Mouse (Mus musculus): ENCODE data around the gene Rsad2. TPM values are rescaled to one million over a fixed set of nuclear protein-coding genes. Genes with fewer than 3 reads are reported as not detected.
A peak's percentile ranks its signal among the peaks of the same experiment; 100 is the strongest.

Rsad2 gene
- total RNA-seq, 2 experiments from 2014 or later: 0.61 to 1.1 TPM

- peak in 1 of 2 experiments; percentile 46 for DNase-seq (ENCODE audit: low spot score in 2 of 2)
- no peak for TF ChIP-seq CTCF (conservative IDR thresholded peaks at IDR 0.05)
- peak overlapping the region; percentile 83 for H3K27ac ChIP-seq
- H3K4me3 ChIP-seq: peak overlapping the region; percentile 8; the same call in 1 of the 2 replicates
Observed at GRCm38 (mm10) chr12:26404781-26405702, 51.2 kb downstream of the Rsad2 start.

GRCm38 (mm10) chr12:26403372-26404125 lies 52.7 kb downstream of the Rsad2 start:
- no peak for TF ChIP-seq CTCF (conservative IDR thresholded peaks at IDR 0.05)
- no peak overlapping the region for H3K4me3 ChIP-seq
- H3K27ac ChIP-seq: peak overlapping the region; percentile 83
- peak in 1 of 2 experiments; percentile 34 for DNase-seq (ENCODE audit: low spot score in 2 of 2)

GRCm38 (mm10) chr12:26401696-26402470 lies 54.4 kb downstream of the Rsad2 start:
- no peak for DNase-seq (ENCODE audit: low spot score in 2 of 2)
- Histone ChIP-seq H3K4me3 (no peak overlapping the region), H3K27ac (no peak overlapping the region)
- TF ChIP-seq CTCF (conservative IDR thresholded peaks at IDR 0.05): no peak

GRCm38 (mm10) chr12:26401254-26401653 lies 55.0 kb downstream of the Rsad2 start:
- no peak for TF ChIP-seq CTCF (conservative IDR thresholded peaks at IDR 0.05)
- H3K27ac ChIP-seq: no peak overlapping the region
- H3K4me3 ChIP-seq: no peak overlapping the region
- no peak for DNase-seq (ENCODE audit: low spot score in 2 of 2)

GRCm38 (mm10) chr12:26400762-26401161 lies 55.5 kb downstream of the Rsad2 start:
- no peak for TF ChIP-seq CTCF (conservative IDR thresholded peaks at IDR 0.05)
- Histone ChIP-seq H3K4me3 (no peak overlapping the region), H3K27ac (no peak overlapping the region)
- DNase-seq (ENCODE audit: low spot score in 2 of 2): no peak

- no peak for TF ChIP-seq CTCF (conservative IDR thresholded peaks at IDR 0.05)
- no peak for DNase-seq (ENCODE audit: low spot score in 2 of 2)
- H3K27ac ChIP-seq: no peak overlapping the region
- no peak overlapping the region for H3K4me3 ChIP-seq
Observed at GRCm38 (mm10) chr12:26399391-26399790, 56.9 kb downstream of the Rsad2 start.

GRCm38 (mm10) chr12:26398597-26398996 lies 57.7 kb downstream of the Rsad2 start:
- no peak overlapping the region for H3K27ac ChIP-seq
- no peak for TF ChIP-seq CTCF (conservative IDR thresholded peaks at IDR 0.05)
- DNase-seq (ENCODE audit: low spot score in 2 of 2): no peak
- no peak overlapping the region for H3K4me3 ChIP-seq

GRCm38 (mm10) chr12:26394485-26395470 lies 61.5 kb downstream of the Rsad2 start:
- DNase-seq (ENCODE audit: low spot score in 2 of 2): no peak
- TF ChIP-seq CTCF (conservative IDR thresholded peaks at IDR 0.05): no peak
- Histone ChIP-seq H3K27ac (peak overlapping the region; percentile 83), H3K4me3 (no peak overlapping the region)

- Histone ChIP-seq H3K4me3 (no peak overlapping the region), H3K27ac (peak overlapping the region; percentile 83)
- no peak for TF ChIP-seq CTCF (conservative IDR thresholded peaks at IDR 0.05)
- no peak for DNase-seq (ENCODE audit: low spot score in 2 of 2)
Observed at GRCm38 (mm10) chr12:26393291-26393690, 63.0 kb downstream of the Rsad2 start.

Small RNA genes within 50 kb of the gene (microRNA-seq; reads per million reads assigned to microRNA genes)
- gene Mir6538: 0.32 to 2.2 reads per million in 2 experiments

Other genes with a start within 250 kb of the Rsad2 start
- gene Rnf144a, start 41.2 kb downstream of the Rsad2 start, total RNA-seq (2021): 10 to 100 TPM; 20.4 to 22.6 TPM
- gene Cmpk2, start 12.8 kb upstream of the Rsad2 start, total RNA-seq (2021): 10 to 100 TPM; 15.8 to 17.6 TPM

Measured in layer of hippocampus, adult 2 months (tissue).